Mouse (Mus musculus): ENCODE data around the gene Art3.

- TF ChIP-seq CTCF (IDR thresholded peaks at IDR 0.05) (no peak), EP300 (IDR thresholded peaks at IDR 0.05) (no peak)
Observed at GRCm38 (mm10) chr5:92375368-92375767, 43.7 kb downstream of the Art3 start.
